ENCODE assay signal across 33 mouse cellular contexts in the genomic region with DNA sequence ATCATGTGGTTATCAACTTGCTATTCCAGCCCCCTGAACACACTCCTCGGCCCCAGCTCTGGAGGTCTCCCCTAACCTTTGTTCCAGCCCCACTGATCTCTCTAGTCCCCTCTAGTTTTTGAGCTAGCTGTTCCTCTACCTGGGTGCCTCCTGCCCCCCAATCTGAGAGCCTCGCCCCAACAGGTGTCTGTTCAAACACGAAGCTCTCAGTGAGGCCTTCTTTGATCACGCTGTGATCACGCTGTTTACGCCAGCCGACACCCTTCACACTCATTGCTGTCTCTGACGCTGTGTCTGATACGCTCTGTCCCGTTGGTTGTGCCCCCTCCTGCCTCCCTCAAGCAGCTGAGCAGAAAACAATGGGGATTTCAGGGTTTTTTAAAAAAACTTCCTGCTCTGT. TPM values are rescaled to one million over a fixed set of nuclear protein-coding genes. Genes with fewer than 3 reads are reported as not detected.
"Had no signal": no experiment of that assay in that cellular context is flagged by ENCODE, and none has a peak within 500 bp of the region (broad histone marks: within the 10 kb centered on the region; RNA-seq: fewer than 3 reads in every experiment).

No protein-coding gene starts in this region.

- H3K4me2 ChIP-seq: intestine, embryonic 15.5 days; kidney, embryonic 15.5 days; limb, embryonic 12.5 days; limb, embryonic 15.5 days; liver, embryonic 11.5 days; liver, embryonic 15.5 days; lung, embryonic 15.5 days; midbrain, embryonic 12.5 days; midbrain, embryonic 15.5 days; neural tube, embryonic 12.5 days; stomach, embryonic 15.5 days had no signal

- ATAC-seq: intestine, embryonic 15.5 days; midbrain, embryonic 15.5 days had no signal

- H3K27ac ChIP-seq: intestine, embryonic 15.5 days; left cerebral cortex, adult 2 months; limb, embryonic 12.5 days; limb, embryonic 15.5 days; liver, embryonic 15.5 days; lung, embryonic 15.5 days; midbrain, embryonic 12.5 days; midbrain, embryonic 15.5 days; neural tube, embryonic 12.5 days; stomach, embryonic 15.5 days had no signal

- H3K9ac ChIP-seq: intestine, embryonic 15.5 days; kidney, embryonic 15.5 days; limb, embryonic 12.5 days; limb, embryonic 15.5 days; liver, embryonic 15.5 days; lung, embryonic 15.5 days; midbrain, embryonic 12.5 days; midbrain, embryonic 15.5 days; neural tube, embryonic 12.5 days; stomach, embryonic 15.5 days had no signal

- DNase-seq: kidney, adult 11 months; kidney, adult 8-10 months; kidney, postnatal 10 days; kidney, postnatal 36 days; layer of hippocampus, postnatal 36 days; left cerebral cortex, postnatal 4 days; lung, adult 18-20 months; lung, postnatal 10 days; lung, postnatal 4 days; retina, postnatal 1 day; right cerebral cortex, postnatal 25 days; spleen, adult 18-20 months had no signal

- H3K36me3 ChIP-seq: intestine, embryonic 15.5 days; kidney, embryonic 15.5 days; limb, embryonic 12.5 days; limb, embryonic 15.5 days; liver, embryonic 15.5 days; lung, embryonic 15.5 days; midbrain, embryonic 12.5 days; midbrain, embryonic 15.5 days; neural tube, embryonic 12.5 days; stomach, embryonic 15.5 days had no signal

- H3K9me3 ChIP-seq: intestine, embryonic 15.5 days; kidney, embryonic 15.5 days; limb, embryonic 12.5 days; limb, embryonic 15.5 days; liver, embryonic 15.5 days; lung, embryonic 15.5 days; midbrain, embryonic 12.5 days; midbrain, embryonic 15.5 days; neural tube, embryonic 12.5 days; stomach, embryonic 15.5 days had no signal

- H3K4me3 ChIP-seq: intestine, embryonic 15.5 days; kidney, embryonic 15.5 days; left cerebral cortex, adult 2 months; limb, embryonic 12.5 days; limb, embryonic 15.5 days; liver, embryonic 15.5 days; lung, embryonic 15.5 days; midbrain, embryonic 12.5 days; midbrain, embryonic 15.5 days; myocyte; neural tube, embryonic 12.5 days; stomach, embryonic 15.5 days had no signal

RNA-seq across cellular contexts. Expression of gene Fgf8, which starts 9.2 kb away (rescaled TPM):
- total RNA-seq: layer of hippocampus, adult 8-10 months; layer of hippocampus, postnatal 10 days; layer of hippocampus, postnatal 36 days; left cerebral cortex, adult 2 months; left cerebral cortex, postnatal 14 days; left cerebral cortex, postnatal 4 days; megakaryocyte progenitor cell, adult 5-6 weeks; megakaryocyte-erythroid progenitor cell, adult 5-6 weeks; monocyte, adult 5-6 weeks; neutrophil, adult 5-6 weeks had no signal
- polyA plus RNA-seq: intestine, embryonic 15.5 days; liver, embryonic 15.5 days; lung, embryonic 15.5 days; myocyte; neural tube, embryonic 12.5 days; stomach, embryonic 15.5 days; urinary bladder, adult 2 months had no signal
